Mouse (Mus musculus) megakaryocyte-erythroid progenitor cell, adult 5-6 weeks (primary cell): ENCODE data around the gene Itga9. TPM values are rescaled to one million over a fixed set of nuclear protein-coding genes. Genes with fewer than 3 reads are reported as not detected.

Experiments used
- ATAC-seq: replicated peaks from 2 replicates; pipeline ENCODE4 v1.8.0; 2016; ENCODE audit warnings: mild to moderate bottlenecking, inconsistent platforms; ENCODE audit not compliant: severe bottlenecking, poor library complexity, low FRiP score, low TSS enrichment
- total RNA-seq, 2 experiments: library from RNA; stranded (forward) in 1 of 2; stranded (reverse) in 1 of 2; fragments of 200-1000, 215-1000 nt in 1 of 2; fragments of >200 nt in 1 of 2; fragmentation: Nextera tagmentation in 1 of 2; gene quantifications; 2 replicates each; pipeline ENCODE4 v1.2.3; 2014 to 2017

Itga9 gene
- total RNA-seq, 2 experiments from 2014 or later: 0.02 TPM; not detected in 1

- ATAC-seq: no peak
Measured at GRCm38 (mm10) chr9:118741268-118741667, 134.8 kb downstream of the Itga9 start.

- no peak for ATAC-seq
Measured at GRCm38 (mm10) chr9:118749335-118749949, 143.0 kb downstream of the Itga9 start.

GRCm38 (mm10) chr9:118750828-118751227 lies 144.3 kb downstream of the Itga9 start:
- no peak for ATAC-seq

- ATAC-seq: no peak
Measured at GRCm38 (mm10) chr9:118752376-118752775, 145.9 kb downstream of the Itga9 start.

GRCm38 (mm10) chr9:118759462-118759861 lies 153.0 kb downstream of the Itga9 start:
- no peak for ATAC-seq

- no peak for ATAC-seq
Measured at GRCm38 (mm10) chr9:118761953-118762590, 155.6 kb downstream of the Itga9 start.

- ATAC-seq: no peak
Measured at GRCm38 (mm10) chr9:118762759-118763158, 156.3 kb downstream of the Itga9 start.

- no peak for ATAC-seq
Measured at GRCm38 (mm10) chr9:118763203-118763602, 156.7 kb downstream of the Itga9 start.

- no peak for ATAC-seq
Measured at GRCm38 (mm10) chr9:118763646-118764045, 157.2 kb downstream of the Itga9 start.

GRCm38 (mm10) chr9:118765059-118765458 lies 158.6 kb downstream of the Itga9 start:
- ATAC-seq: no peak

- ATAC-seq: no peak
Measured at GRCm38 (mm10) chr9:118767008-118767407, 160.5 kb downstream of the Itga9 start.

GRCm38 (mm10) chr9:118768596-118768995 lies 162.1 kb downstream of the Itga9 start:
- no peak for ATAC-seq

GRCm38 (mm10) chr9:118770366-118770765 lies 163.9 kb downstream of the Itga9 start:
- no peak for ATAC-seq

GRCm38 (mm10) chr9:118774676-118775075 lies 168.2 kb downstream of the Itga9 start:
- no peak for ATAC-seq

- ATAC-seq: no peak
Measured at GRCm38 (mm10) chr9:118776880-118777438, 170.5 kb downstream of the Itga9 start.

- no peak for ATAC-seq
Measured at GRCm38 (mm10) chr9:118778596-118778995, 172.1 kb downstream of the Itga9 start.

GRCm38 (mm10) chr9:118784621-118785020 lies 178.1 kb downstream of the Itga9 start:
- no peak for ATAC-seq

GRCm38 (mm10) chr9:118785816-118786215 lies 179.3 kb downstream of the Itga9 start:
- no peak for ATAC-seq

- no peak for ATAC-seq
Measured at GRCm38 (mm10) chr9:118788869-118789281, 182.4 kb downstream of the Itga9 start.

GRCm38 (mm10) chr9:118791231-118791630 lies 184.7 kb downstream of the Itga9 start:
- ATAC-seq: no peak
